Mouse (Mus musculus) thymus, adult 2 months (tissue): ENCODE results near the gene Chst11.

Source experiments
- CTCF ChIP-seq: fragments of 200-500 bp; IDR thresholded peaks from 2 replicates; pipeline ENCODE4 v1.5.1; 2012; ENCODE audit warnings: mild to moderate bottlenecking, control low read depth, low read length, moderate library complexity, borderline replicate concordance; ENCODE audit not compliant: control insufficient read depth, poor library complexity, insufficient read depth; ENCODE audit errors: extremely low read depth
- POLR2A ChIP-seq: fragments of 200-500 bp; IDR thresholded peaks from 2 replicates; pipeline ENCODE4 v1.6.1; 2012; ENCODE audit warnings: mild to moderate bottlenecking, low read length, control low read depth, moderate library complexity; ENCODE audit not compliant: control insufficient read depth, poor library complexity, insufficient read depth; ENCODE audit errors: extremely low read depth

DNA sequence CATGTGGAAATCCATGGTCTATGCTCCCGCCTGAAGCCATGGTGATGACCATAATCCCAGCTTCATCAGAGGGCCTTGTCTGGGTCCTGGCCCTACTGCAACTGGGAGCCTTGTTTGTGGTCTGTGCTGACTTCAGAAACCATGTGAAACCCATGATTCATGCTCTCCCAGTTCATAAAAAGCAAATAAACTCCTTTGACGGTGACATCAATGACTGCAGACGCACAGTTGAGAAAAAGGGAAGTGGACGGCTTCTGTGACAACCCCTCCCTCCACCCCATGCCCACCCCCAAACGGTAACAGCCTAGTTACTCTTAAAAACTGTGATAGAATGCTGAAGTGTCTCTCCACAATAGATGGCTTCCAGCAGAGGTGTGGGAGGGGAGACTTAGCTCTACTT, 230.3 kb downstream of the Chst11 start:
- no peak for TF ChIP-seq POLR2A
- TF ChIP-seq CTCF, result no peak
